Mouse (Mus musculus): ENCODE results near the gene Tcf3.

GRCm38 (mm10) chr10:80396822-80397523 is 36.5 kb downstream of the Tcf3 start:
- TF ChIP-seq CTCF (IDR thresholded peaks at IDR 0.05; ENCODE audit: borderline replicate concordance, extremely low read depth, insufficient read depth, insufficient read length) = no peak
- TF ChIP-seq POLR2A (IDR thresholded peaks at IDR 0.05; ENCODE audit: borderline replicate concordance, extremely low read depth, insufficient read depth, insufficient read length, poor library complexity, severe bottlenecking) = no peak
